In the genomic region with DNA sequence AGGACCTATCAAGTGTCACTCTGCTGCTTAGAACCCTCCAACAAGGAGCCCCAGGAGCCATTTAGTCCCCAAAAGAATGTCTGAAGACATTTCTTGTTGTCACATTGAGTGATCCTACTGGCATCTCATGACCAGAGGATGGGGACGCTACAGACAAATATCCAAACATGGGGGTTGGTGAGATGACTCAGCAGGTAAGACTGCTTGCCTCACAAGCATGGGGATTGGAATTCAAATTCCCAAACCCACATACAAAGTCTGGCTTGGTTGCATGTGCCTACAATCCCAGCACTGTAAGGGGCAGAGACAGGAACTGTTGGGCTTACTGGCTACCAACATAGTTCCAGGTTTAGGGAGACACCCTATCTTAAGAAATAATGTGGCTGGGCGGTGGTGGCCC, we compare ENCODE assay signal across 35 mouse cellular contexts. TPM values are rescaled to one million over a fixed set of nuclear protein-coding genes. Genes with fewer than 3 reads are reported as not detected.
DNase-seq lines count a peak whose midpoint lies in the region; ATAC-seq and TF ChIP-seq lines count a peak whose summit lies in the region.
"Had no signal": no experiment of that assay in that cellular context is flagged by ENCODE, and none has a peak within 500 bp of the region (broad histone marks: within the 10 kb centered on the region; RNA-seq: fewer than 3 reads in every experiment).

No protein-coding gene starts in this region.

- TF ChIP-seq CTCF in C2C12 (IDR thresholded peaks at IDR 0.05; ENCODE audit: control insufficient read depth, insufficient read depth, insufficient read length), result no peak

- no peak overlapping the region for H3ac ChIP-seq in C2C12 (ENCODE audit: control insufficient read depth, insufficient read length, low read depth)

- no peaks in the 10 kb centered on the region for H3K27me3 ChIP-seq in C2C12 (ENCODE audit: control insufficient read depth, insufficient read depth, insufficient read length)
- no peaks in the 10 kb centered on the region for H3K27me3 ChIP-seq in hindbrain, embryonic 11.5 days (ENCODE audit: control insufficient read depth, insufficient read depth, low read length)
- H3K27me3 ChIP-seq: embryonic facial prominence, embryonic 12.5 days; embryonic facial prominence, embryonic 15.5 days; hindbrain, embryonic 13.5 days; intestine, embryonic 15.5 days; kidney, embryonic 15.5 days had no signal

- WGBS in hindbrain, embryonic 11.5 days, result 94% methylated on average over 2 of the region's 2 CpGs

- H3K79me3 ChIP-seq in C2C12 (ENCODE audit: low read depth), result no peaks in the 10 kb centered on the region

- no peak overlapping the region for H3K4me2 ChIP-seq in hindbrain, embryonic 11.5 days (replicated peaks; ENCODE audit: low read depth, low read length)
- H3K4me2 ChIP-seq: embryonic facial prominence, embryonic 12.5 days; embryonic facial prominence, embryonic 15.5 days; heart, embryonic 11.5 days; hindbrain, embryonic 13.5 days; intestine, embryonic 15.5 days; kidney, embryonic 15.5 days had no signal

- H3K79me2 ChIP-seq in C2C12 (ENCODE audit: control insufficient read depth, insufficient read depth), result no peaks in the 10 kb centered on the region

- no peak overlapping the region for H3K27ac ChIP-seq in hindbrain, embryonic 11.5 days (ENCODE audit: low read depth, low read length)
- H3K27ac ChIP-seq: embryonic facial prominence, embryonic 12.5 days; embryonic facial prominence, embryonic 15.5 days; hindbrain, embryonic 13.5 days; intestine, embryonic 15.5 days; kidney, embryonic 15.5 days had no signal

- ATAC-seq in CD4-positive, CD25-positive, alpha-beta regulatory T cell, adult 4 months, result no peak
- no peak for ATAC-seq in hindbrain, embryonic 11.5 days (ENCODE audit: low FRiP score)
- ATAC-seq in megakaryocyte-erythroid progenitor cell, adult 5-6 weeks (replicated peaks; ENCODE audit: low FRiP score, low TSS enrichment, poor library complexity, severe bottlenecking), result no peak
- ATAC-seq: forebrain, embryonic 14.5 days; forebrain, postnatal 0 days; hindbrain, embryonic 16.5 days; intestine, embryonic 15.5 days had no signal

- DNase-seq in Muller cell, postnatal 12 days (ENCODE audit: inconsistent ontology term), result peak; percentile 35
- peak; percentile 60 for DNase-seq in R1 (ENCODE audit: low read depth, low spot score)
- DNase-seq in fibroblast of lung, adult 2 months (ENCODE audit: low read depth), result peak; percentile 14
- DNase-seq in hindbrain, embryonic 11.5 days (ENCODE audit: low spot score), result no peak
- no peak for DNase-seq in frontal cortex, adult 2 months (ENCODE audit: extremely low spot score in 1 of 2, low spot score in 1 of 2)
- DNase-seq: adrenal gland, adult 2 months; adrenal gland, postnatal 14 days; B cell, adult 2 months; cerebellum, adult 11-12 months; cerebellum, adult 8-10 months; cerebellum, postnatal 14 days; forebrain, postnatal 0 days; gastrocnemius, postnatal 10 days; gastrocnemius, postnatal 36 days; heart, adult 11 months; kidney, adult 11 months; kidney, adult 8-10 months had no signal

- peaks cover 33% of the 10 kb centered on the region for H3K36me3 ChIP-seq in C2C12 (ENCODE audit: control insufficient read depth, insufficient read depth)
- no peaks in the 10 kb centered on the region for H3K36me3 ChIP-seq in hindbrain, embryonic 11.5 days (ENCODE audit: control insufficient read depth, insufficient read depth, low read length)

- no peak overlapping the region for H3K4me3 ChIP-seq in C2C12 (ENCODE audit: insufficient read depth, poor library complexity, severe bottlenecking)
- H3K4me3 ChIP-seq in hindbrain, embryonic 11.5 days (ENCODE audit: low read depth, low read length), result no peak overlapping the region
- H3K4me3 ChIP-seq: embryonic facial prominence, embryonic 12.5 days; embryonic facial prominence, embryonic 15.5 days; hindbrain, embryonic 13.5 days; intestine, embryonic 15.5 days; kidney, embryonic 15.5 days had no signal

- no peak overlapping the region for H3K9ac ChIP-seq in hindbrain, embryonic 11.5 days (ENCODE audit: low read depth, low read length)
- H3K9ac ChIP-seq: embryonic facial prominence, embryonic 12.5 days; embryonic facial prominence, embryonic 15.5 days; forebrain, postnatal 0 days; hindbrain, embryonic 13.5 days; intestine, embryonic 15.5 days; kidney, embryonic 15.5 days had no signal

- H3K4me1 ChIP-seq in hindbrain, embryonic 11.5 days (replicated peaks; ENCODE audit: control insufficient read depth, insufficient read depth, low read length), result no peaks in the 10 kb centered on the region
- H3K4me1 ChIP-seq: embryonic facial prominence, embryonic 12.5 days; embryonic facial prominence, embryonic 15.5 days; hindbrain, embryonic 13.5 days; intestine, embryonic 15.5 days; kidney, embryonic 15.5 days had no signal

- H3K9me3 ChIP-seq in hindbrain, embryonic 11.5 days (ENCODE audit: control insufficient read depth, low read length), result no peaks in the 10 kb centered on the region
- H3K9me3 ChIP-seq: embryonic facial prominence, embryonic 12.5 days; embryonic facial prominence, embryonic 15.5 days; hindbrain, embryonic 13.5 days; intestine, embryonic 15.5 days; kidney, embryonic 15.5 days had no signal

TF ChIP-seq in C2C12, 6 proteins besides CTCF, POLR2A, EP300 and RAD21:
- TF ChIP-seq CEBPB (IDR thresholded peaks at IDR 0.05; ENCODE audit: low read depth) (no peak), MYOD1 (IDR thresholded peaks at IDR 0.05; ENCODE audit: control insufficient read depth, insufficient read length, low read depth) (no peak), USF1 (IDR thresholded peaks at IDR 0.05; ENCODE audit: low read depth) (no peak), MYOG (IDR thresholded peaks at IDR 0.05; ENCODE audit: control insufficient read depth, extremely low read depth, insufficient read length) (no peak), MAX (IDR thresholded peaks at IDR 0.05) (peak; percentile 23), FOSL1 (IDR thresholded peaks at IDR 0.05; ENCODE audit: insufficient read depth, low read length, poor library complexity, severe bottlenecking) (peak; percentile 4)

RNA-seq across cellular contexts. Expression of a gene that starts 17.4 kb away (rescaled TPM):
- polyA plus RNA-seq in C2C12 (2012; fragmentation: generic; extraction: Trizol), result 84.9 TPM
- 10 to 100 TPM; 13.7 to 19.0 TPM for polyA plus RNA-seq in CD4-positive, CD25-positive, alpha-beta regulatory T cell, adult 4 months (2017; shearing (Covaris generic))
- 59.4 and 61.8 TPM in 2 replicates for polyA plus RNA-seq in hindbrain, embryonic 11.5 days (2014; fragmentation: Nextera tagmentation; extraction: Ambion mirVana)
- polyA plus RNA-seq in frontal cortex, adult 2 months (2012; rRNA removed), result 16.9 and 19.0 TPM in 2 replicates
- 7.8 TPM in 2 replicates for total RNA-seq in megakaryocyte-erythroid progenitor cell, adult 5-6 weeks (2014; fragmentation: Nextera tagmentation)
- total RNA-seq in megakaryocyte-erythroid progenitor cell, adult 5-6 weeks (2017), result 5.0 and 8.4 TPM in 2 replicates

RNA-seq across cellular contexts. Expression of a gene that starts 28.8 kb away (rescaled TPM):
- polyA plus RNA-seq in C2C12 (2012; fragmentation: generic; extraction: Trizol), result not detected
- polyA plus RNA-seq in CD4-positive, CD25-positive, alpha-beta regulatory T cell, adult 4 months (2017; shearing (Covaris generic)), result not detected
- not detected in 2 replicates for polyA plus RNA-seq in hindbrain, embryonic 11.5 days (2014; fragmentation: Nextera tagmentation; extraction: Ambion mirVana)
- 0.28 TPM in 1 of 2 replicates, not detected in the other for polyA plus RNA-seq in frontal cortex, adult 2 months (2012; rRNA removed)
- not detected in 2 replicates for total RNA-seq in megakaryocyte-erythroid progenitor cell, adult 5-6 weeks (2014; fragmentation: Nextera tagmentation)
- total RNA-seq in megakaryocyte-erythroid progenitor cell, adult 5-6 weeks (2017), result not detected in 2 replicates
- total RNA-seq: adrenal gland, adult 2 months; adrenal gland, postnatal 14 days; adrenal gland, postnatal 4 days; forebrain, postnatal 0 days; gastrocnemius, postnatal 10 days; gastrocnemius, postnatal 36 days; heart, adult 8-10 months; heart, postnatal 25 days; hematopoietic stem cell, adult 5-6 weeks had no signal
- polyA plus RNA-seq: embryonic facial prominence, embryonic 12.5 days; embryonic facial prominence, embryonic 15.5 days; forebrain, embryonic 11.5 days; forebrain, embryonic 14.5 days; forebrain, postnatal 0 days; heart, embryonic 11.5 days; heart, embryonic 14.5 days; heart, postnatal 0 days; hindbrain, embryonic 13.5 days; hindbrain, embryonic 16.5 days; intestine, embryonic 15.5 days; kidney, embryonic 15.5 days had no signal

RNA-seq across cellular contexts. Expression of a gene that starts 32.2 kb away (rescaled TPM):
- polyA plus RNA-seq in C2C12 (2012; fragmentation: generic; extraction: Trizol), result 6.8 TPM
- polyA plus RNA-seq in CD4-positive, CD25-positive, alpha-beta regulatory T cell, adult 4 months (2017; shearing (Covaris generic)), result 1 to 10 TPM; 6.0 to 9.6 TPM
- 18.5 and 18.8 TPM in 2 replicates for polyA plus RNA-seq in hindbrain, embryonic 11.5 days (2014; fragmentation: Nextera tagmentation; extraction: Ambion mirVana)
- 17.0 and 19.3 TPM in 2 replicates for polyA plus RNA-seq in frontal cortex, adult 2 months (2012; rRNA removed)
- total RNA-seq in megakaryocyte-erythroid progenitor cell, adult 5-6 weeks (2014; fragmentation: Nextera tagmentation), result 12.0 and 13.1 TPM in 2 replicates
- total RNA-seq in megakaryocyte-erythroid progenitor cell, adult 5-6 weeks (2017), result 15.8 and 17.1 TPM in 2 replicates

Comparison
In these comparisons a context has a peak if more than half of its experiments do, and no peak if none do; other contexts are left out.
1. DNase-seq: peak in Muller cell, postnatal 12 days (single experiment), R1 (single experiment) and fibroblast of lung, adult 2 months (single experiment); none in hindbrain, embryonic 11.5 days (single experiment) and frontal cortex, adult 2 months (0 of 2).